Mouse (Mus musculus): Measurements from ENCODE around the gene Ptgds.

- TF ChIP-seq CTCF (IDR thresholded peaks at IDR 0.05) (no peak), EP300 (IDR thresholded peaks at IDR 0.05) (no peak)
Observed at GRCm38 (mm10) chr2:25477967-25478675, 8.3 kb upstream of the Ptgds start.

Data from lung, postnatal 0 days (tissue).